Mouse (Mus musculus) embryo, embryonic 10 days (tissue): ENCODE measurements at regions not wholly inside any gene's neighbourhood (a gene's known extent, or its start where the extent isn't known, plus 50 kb on each side); places are given as distances from the start of the nearest gene placed in this dataset.

ENCODE experiments used
- DNase-seq: peaks from one replicate; pipeline ENCODE4 v3.0.0-alpha.2; 2015; ENCODE audit warnings: low spot score

GRCm38 (mm10) chr17:68120744-68121143 is 116.8 kb upstream of the Arhgap28 start:
- DNase-seq: no peak

GRCm38 (mm10) chr17:68134373-68134772 is 130.5 kb upstream of the Arhgap28 start:
- DNase-seq: no peak

- DNase-seq: no peak
Measured at GRCm38 (mm10) chr17:68135436-68135835, 131.5 kb upstream of the Arhgap28 start.

- DNase-seq: no peak
Measured at GRCm38 (mm10) chr17:68143307-68143706, 130.3 kb upstream of the L3mbtl4 start.

- DNase-seq: no peak
Measured at GRCm38 (mm10) chr17:68149237-68149792, 124.3 kb upstream of the L3mbtl4 start.

GRCm38 (mm10) chr17:68152438-68153120 is 121.0 kb upstream of the L3mbtl4 start:
- DNase-seq: no peak

- DNase-seq: no peak
Measured at GRCm38 (mm10) chr17:68154879-68155278, 118.7 kb upstream of the L3mbtl4 start.

- DNase-seq: peak; percentile 29
Measured at GRCm38 (mm10) chr17:68158172-68158651, 115.4 kb upstream of the L3mbtl4 start.

GRCm38 (mm10) chr17:68161107-68161506 is 112.5 kb upstream of the L3mbtl4 start:
- no peak for DNase-seq

GRCm38 (mm10) chr17:68163545-68163944 is 110.1 kb upstream of the L3mbtl4 start:
- no peak for DNase-seq

- DNase-seq: no peak
Measured at GRCm38 (mm10) chr17:68164666-68165065, 108.9 kb upstream of the L3mbtl4 start.

GRCm38 (mm10) chr17:68165171-68165825 is 108.3 kb upstream of the L3mbtl4 start:
- peak; percentile 27 for DNase-seq

- peak; percentile 66 for DNase-seq
Measured at GRCm38 (mm10) chr17:68166397-68166796, 107.2 kb upstream of the L3mbtl4 start.

- DNase-seq: no peak
Measured at GRCm38 (mm10) chr17:68172838-68173237, 100.8 kb upstream of the L3mbtl4 start.

- DNase-seq: peak; percentile 72
Measured at GRCm38 (mm10) chr17:68176611-68177165, 96.9 kb upstream of the L3mbtl4 start.

- peak; percentile 64 for DNase-seq
Measured at GRCm38 (mm10) chr17:68177835-68178234, 95.8 kb upstream of the L3mbtl4 start.

- peak; percentile 22 for DNase-seq
Measured at GRCm38 (mm10) chr17:68185385-68185784, 88.2 kb upstream of the L3mbtl4 start.

- no peak for DNase-seq
Measured at GRCm38 (mm10) chr17:68189888-68190287, 83.7 kb upstream of the L3mbtl4 start.

GRCm38 (mm10) chr17:68205545-68205944 is 68.1 kb upstream of the L3mbtl4 start:
- peak; percentile 6 for DNase-seq

- DNase-seq: peak; percentile 6
Measured at GRCm38 (mm10) chr17:68208837-68209236, 64.8 kb upstream of the L3mbtl4 start.

GRCm38 (mm10) chr17:68210313-68211254 is 63.0 kb upstream of the L3mbtl4 start:
- peak; percentile 64 for DNase-seq

GRCm38 (mm10) chr17:68218246-68218645 is 55.4 kb upstream of the L3mbtl4 start:
- no peak for DNase-seq
